Mouse (Mus musculus): ENCODE results near the gene Tradd. TPM values are rescaled to one million over a fixed set of nuclear protein-coding genes. Genes with fewer than 3 reads are reported as not detected.
A peak's percentile ranks its signal among the peaks of the same experiment; 100 is the strongest.
"Not testable (repeated sequence)": the region's sequence is repeated elsewhere in the genome, so short reads cannot be mapped to it uniquely, and the experiment has no call there.

The Tradd gene
- polyA plus RNA-seq, 1 experiment from 2014 or later, result 21.1 TPM

GRCm38 (mm10) chr8:105297511-105298192 lies 33.2 kb upstream of the Tradd start, which contains the start of gene E2f4:
Gene E2f4 (plus strand): TSS chr8:105297663.
- WGBS, result under 1% methylated on average over 43 of the region's 58 CpGs
- DNase-seq (ENCODE audit: low spot score), result peak; percentile 97
- H3K9me3 ChIP-seq (ENCODE audit: control insufficient read depth, low read length), result no peaks in the 10 kb centered on the region

GRCm38 (mm10) chr8:105295895-105296573 lies 31.6 kb upstream of the Tradd start, which contains the start of gene Exoc3l:
Gene Exoc3l (minus strand): TSS chr8:105296101.
- no peak for DNase-seq (ENCODE audit: low spot score)
- H3K27ac ChIP-seq (replicated peaks; ENCODE audit: low read depth, low read length), result 0 out of 2 replicates have a peak within 1 kb of the TSS, but pooled peaks have one; percentile 74
- no peak for ATAC-seq (ENCODE audit: low read depth)
- H3K9me3 ChIP-seq (ENCODE audit: control insufficient read depth, low read length), result no peaks in the 10 kb centered on the region
- peak within 1 kb of the TSS; percentile 96 for H3K4me3 ChIP-seq (ENCODE audit: low read depth, low read length)
- 69% methylated on average over 11 of the region's 11 CpGs for WGBS
- H3K9ac ChIP-seq (ENCODE audit: low read depth, low read length), result no peak within 1 kb of the TSS; the same call in 1 of the 2 replicates
- H3K4me1 ChIP-seq (ENCODE audit: control insufficient read depth, insufficient read depth, low read length), result peaks cover 15% of the 10 kb centered on the region
- no peaks in the 10 kb centered on the region for H3K27me3 ChIP-seq (replicated peaks; ENCODE audit: control insufficient read depth, insufficient read depth, low read length)
- peaks cover 21% of the 10 kb centered on the region for H3K36me3 ChIP-seq (ENCODE audit: control insufficient read depth, insufficient read depth, low read length)
- H3K4me2 ChIP-seq (ENCODE audit: low read depth, low read length), result peak within 1 kb of the TSS; percentile 81

More at GRCm38 (mm10) chr8:105297511-105298192, 33.2 kb upstream of the Tradd start, which contains the start of gene E2f4:
- Histone ChIP-seq H3K4me1 (ENCODE audit: control insufficient read depth, insufficient read depth, low read length) (peaks cover 15% of the 10 kb centered on the region), H3K27ac (replicated peaks; ENCODE audit: low read depth, low read length) (peak within 1 kb of the TSS; percentile 74), H3K9ac (ENCODE audit: low read depth, low read length) (peak within 1 kb of the TSS; percentile 91), H3K36me3 (ENCODE audit: control insufficient read depth, insufficient read depth, low read length) (peaks cover 37% of the 10 kb centered on the region), H3K27me3 (replicated peaks; ENCODE audit: control insufficient read depth, insufficient read depth, low read length) (no peaks in the 10 kb centered on the region), H3K4me3 (ENCODE audit: low read depth, low read length) (peak within 1 kb of the TSS; percentile 96), H3K4me2 (ENCODE audit: low read depth, low read length) (peak within 1 kb of the TSS; percentile 81)
- peak; percentile 94 for ATAC-seq (ENCODE audit: low read depth)

GRCm38 (mm10) chr8:105295256-105295655 lies 30.8 kb upstream of the Tradd start:
- H3K36me3 ChIP-seq (ENCODE audit: control insufficient read depth, insufficient read depth, low read length), result peaks cover 15% of the 10 kb centered on the region
- peaks cover 19% of the 10 kb centered on the region for H3K4me1 ChIP-seq (ENCODE audit: control insufficient read depth, insufficient read depth, low read length)
- peak overlapping the region; percentile 1; the same call in 1 of the 2 replicates for H3K4me3 ChIP-seq (ENCODE audit: low read depth, low read length)
- H3K4me2 ChIP-seq (ENCODE audit: low read depth, low read length), result 0 out of 2 replicates have a peak overlapping the region, but pooled peaks have one; percentile 18
- ATAC-seq (ENCODE audit: low read depth) (no peak), DNase-seq (ENCODE audit: low spot score) (no peak)
- H3K27ac ChIP-seq (replicated peaks; ENCODE audit: low read depth, low read length), result no peak overlapping the region
- H3K9ac ChIP-seq (ENCODE audit: low read depth, low read length), result no peak overlapping the region; the same call in 1 of the 2 replicates
- H3K27me3 ChIP-seq (replicated peaks; ENCODE audit: control insufficient read depth, insufficient read depth, low read length), result peaks cover 5% of the 10 kb centered on the region
- no peaks in the 10 kb centered on the region for H3K9me3 ChIP-seq (ENCODE audit: control insufficient read depth, low read length)
- WGBS, result 64% methylated on average over 11 of the region's 11 CpGs

GRCm38 (mm10) chr8:105294776-105295175 lies 30.4 kb upstream of the Tradd start:
- no peak overlapping the region; the same call in 1 of the 2 replicates for H3K9ac ChIP-seq (ENCODE audit: low read depth, low read length)

GRCm38 (mm10) chr8:105293405-105293804 lies 29.0 kb upstream of the Tradd start:
- 66% methylated on average over 14 of the region's 19 CpGs for WGBS
- no peak for DNase-seq (ENCODE audit: low spot score)
- no peak for ATAC-seq (ENCODE audit: low read depth)
- no peaks in the 10 kb centered on the region for H3K36me3 ChIP-seq (ENCODE audit: control insufficient read depth, insufficient read depth, low read length)
- no peak overlapping the region for H3K4me2 ChIP-seq (ENCODE audit: low read depth, low read length)
- H3K9ac ChIP-seq (ENCODE audit: low read depth, low read length), result no peak overlapping the region
- H3K4me1 ChIP-seq (ENCODE audit: control insufficient read depth, insufficient read depth, low read length), result peaks cover 17% of the 10 kb centered on the region
- H3K4me3 ChIP-seq (ENCODE audit: low read depth, low read length), result no peak overlapping the region
- H3K9me3 ChIP-seq (ENCODE audit: control insufficient read depth, low read length), result no peaks in the 10 kb centered on the region
- no peak overlapping the region for H3K27ac ChIP-seq (replicated peaks; ENCODE audit: low read depth, low read length)
- peaks cover 11% of the 10 kb centered on the region for H3K27me3 ChIP-seq (replicated peaks; ENCODE audit: control insufficient read depth, insufficient read depth, low read length)

More at GRCm38 (mm10) chr8:105294776-105295175, 30.4 kb upstream of the Tradd start:
- Histone ChIP-seq H3K4me1 (ENCODE audit: control insufficient read depth, insufficient read depth, low read length) (peaks cover 23% of the 10 kb centered on the region), H3K4me2 (ENCODE audit: low read depth, low read length) (0 out of 2 replicates have a peak overlapping the region, but pooled peaks have one; percentile 18), H3K4me3 (ENCODE audit: low read depth, low read length) (no peak overlapping the region), H3K27ac (replicated peaks; ENCODE audit: low read depth, low read length) (no peak overlapping the region), H3K9me3 (ENCODE audit: control insufficient read depth, low read length) (no peaks in the 10 kb centered on the region), H3K27me3 (replicated peaks; ENCODE audit: control insufficient read depth, insufficient read depth, low read length) (peaks cover 10% of the 10 kb centered on the region), H3K36me3 (ENCODE audit: control insufficient read depth, insufficient read depth, low read length) (peaks cover 10% of the 10 kb centered on the region)
- no peak for DNase-seq (ENCODE audit: low spot score)
- 53% methylated on average over 9 of the region's 9 CpGs for WGBS
- ATAC-seq (ENCODE audit: low read depth), result no peak

- Histone ChIP-seq H3K36me3 (ENCODE audit: control insufficient read depth, insufficient read depth, low read length) (no peaks in the 10 kb centered on the region), H3K9me3 (ENCODE audit: control insufficient read depth, low read length) (no peaks in the 10 kb centered on the region), H3K4me1 (ENCODE audit: control insufficient read depth, insufficient read depth, low read length) (peaks cover 15% of the 10 kb centered on the region), H3K4me2 (ENCODE audit: low read depth, low read length) (no peak overlapping the region), H3K27me3 (replicated peaks; ENCODE audit: control insufficient read depth, insufficient read depth, low read length) (peaks cover 11% of the 10 kb centered on the region), H3K4me3 (ENCODE audit: low read depth, low read length) (no peak overlapping the region), H3K9ac (ENCODE audit: low read depth, low read length) (no peak overlapping the region), H3K27ac (replicated peaks; ENCODE audit: low read depth, low read length) (no peak overlapping the region)
- 83% methylated on average over 7 of the region's 7 CpGs for WGBS
- DNase-seq (ENCODE audit: low spot score) (no peak), ATAC-seq (ENCODE audit: low read depth) (no peak)
Observed at GRCm38 (mm10) chr8:105292471-105292870, 28.1 kb upstream of the Tradd start.

GRCm38 (mm10) chr8:105291802-105292201 lies 27.4 kb upstream of the Tradd start:
- H3K27me3 ChIP-seq (replicated peaks; ENCODE audit: control insufficient read depth, insufficient read depth, low read length), result peaks cover 11% of the 10 kb centered on the region
- DNase-seq (ENCODE audit: low spot score); H3K27ac ChIP-seq (replicated peaks; ENCODE audit: low read depth, low read length); H3K9ac ChIP-seq (ENCODE audit: low read depth, low read length); H3K9me3 ChIP-seq (ENCODE audit: control insufficient read depth, low read length); H3K36me3 ChIP-seq (ENCODE audit: control insufficient read depth, insufficient read depth, low read length); H3K4me2 ChIP-seq (ENCODE audit: low read depth, low read length); H3K4me3 ChIP-seq (ENCODE audit: low read depth, low read length); ATAC-seq (ENCODE audit: low read depth): not testable (repeated sequence)
- 62% methylated on average over 3 of the region's 3 CpGs for WGBS
- peaks cover 11% of the 10 kb centered on the region; the same call in 1 of the 2 replicates for H3K4me1 ChIP-seq (ENCODE audit: control insufficient read depth, insufficient read depth, low read length)

- H3K9ac ChIP-seq (ENCODE audit: low read depth, low read length); DNase-seq (ENCODE audit: low spot score); H3K4me2 ChIP-seq (ENCODE audit: low read depth, low read length); H3K36me3 ChIP-seq (ENCODE audit: control insufficient read depth, insufficient read depth, low read length); H3K27ac ChIP-seq (replicated peaks; ENCODE audit: low read depth, low read length); H3K9me3 ChIP-seq (ENCODE audit: control insufficient read depth, low read length); H3K4me3 ChIP-seq (ENCODE audit: low read depth, low read length); ATAC-seq (ENCODE audit: low read depth); H3K4me1 ChIP-seq (ENCODE audit: control insufficient read depth, insufficient read depth, low read length): not testable (repeated sequence)
- 83% methylated on average over 8 of the region's 8 CpGs for WGBS
- peaks cover 11% of the 10 kb centered on the region for H3K27me3 ChIP-seq (replicated peaks; ENCODE audit: control insufficient read depth, insufficient read depth, low read length)
Observed at GRCm38 (mm10) chr8:105291364-105291763, 27.0 kb upstream of the Tradd start.

Data from embryonic facial prominence, embryonic 14.5 days (tissue).